Mouse (Mus musculus): ENCODE measurements around the gene Apbb2.
A peak's percentile ranks its signal among the peaks of the same experiment; 100 is the strongest.

The Apbb2 gene

DNA sequence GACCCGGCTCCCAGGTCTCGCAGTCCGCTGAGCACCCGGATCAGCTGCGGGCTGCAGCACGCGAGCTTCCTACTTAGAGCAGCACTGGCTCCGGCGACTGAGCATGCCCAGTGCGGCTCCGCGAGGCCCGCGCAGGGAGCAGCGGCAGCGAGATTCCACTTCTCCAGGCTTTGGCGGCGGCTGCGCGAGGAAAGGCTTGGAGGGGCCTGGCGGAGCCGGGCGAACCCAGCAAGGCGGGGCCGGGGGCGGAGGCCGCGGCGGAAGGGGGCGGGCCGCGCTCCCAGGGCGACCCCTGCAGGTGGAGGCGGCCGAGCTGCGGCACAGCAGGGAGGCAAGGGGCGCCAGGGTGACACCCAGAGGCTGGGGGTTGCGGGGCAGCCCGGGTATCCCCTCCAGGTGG is at the start of gene Apbb2:
TSS of gene Apbb2 (minus strand) at position 188 of the 400 bp plus-strand sequence.
- DNase-seq (ENCODE audit: extremely low read depth, insufficient read length, low spot score) = peak; percentile 97

DNA sequence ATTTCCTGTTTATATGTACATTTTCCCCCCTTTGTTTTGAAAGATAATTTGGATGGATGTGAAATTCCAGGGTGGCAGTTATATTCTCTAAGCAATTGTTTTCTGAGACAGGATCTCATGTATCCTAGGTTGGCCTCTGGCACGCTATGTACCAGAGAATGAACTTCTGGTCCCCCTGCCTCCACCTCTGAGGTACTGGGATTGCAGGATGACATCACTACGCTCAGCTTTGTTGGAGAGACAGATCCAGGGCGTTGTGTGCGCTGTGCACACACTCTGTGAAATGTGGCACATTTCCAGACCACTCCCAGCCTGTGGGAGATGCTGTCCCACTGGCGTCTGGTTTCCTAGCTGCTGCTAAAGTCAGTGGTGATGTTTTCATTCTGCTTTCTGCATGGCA is 35.6 kb upstream of the Apbb2 start:
- DNase-seq (ENCODE audit: extremely low read depth, insufficient read length, low spot score) = no peak

DNA sequence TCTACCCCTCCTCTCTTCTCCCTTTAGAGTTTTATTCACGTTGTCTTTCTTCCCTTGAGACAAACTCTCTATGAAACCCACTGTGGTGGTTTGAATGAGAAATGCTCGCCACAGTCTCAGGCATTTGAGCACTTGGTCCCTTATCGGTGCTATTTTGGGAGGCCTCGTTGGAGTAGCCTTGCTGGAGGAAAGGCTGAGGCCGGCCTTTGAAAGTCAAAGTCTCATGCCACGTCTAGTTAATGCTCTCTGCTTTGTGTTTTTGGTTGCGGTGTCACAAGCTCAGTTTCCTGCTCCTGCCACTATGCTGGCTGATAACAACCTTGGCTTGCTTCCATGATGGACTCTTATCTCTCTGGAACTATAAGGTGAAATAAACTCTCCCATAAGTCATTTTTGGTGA is 28.9 kb upstream of the Apbb2 start:
- DNase-seq (ENCODE audit: extremely low read depth, insufficient read length, low spot score) = no peak

DNA sequence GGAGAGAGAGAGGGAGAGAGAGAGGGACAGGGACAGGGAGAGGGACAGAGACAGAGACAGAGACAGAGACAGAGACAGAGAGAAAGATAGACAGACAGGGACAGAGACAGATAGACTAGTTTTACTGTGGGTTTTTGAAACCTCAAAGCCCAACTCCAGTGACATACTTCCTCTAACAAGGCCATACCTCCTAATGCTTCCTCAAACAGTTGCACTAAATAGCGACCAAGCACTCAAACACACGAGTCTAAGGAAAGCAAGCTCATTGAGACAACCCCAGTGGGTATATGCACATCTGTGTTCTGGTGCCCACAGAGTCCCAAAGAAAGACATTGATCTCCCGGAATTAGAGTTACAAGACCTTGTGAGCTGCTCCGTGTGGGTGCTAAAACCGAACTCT is 24.7 kb upstream of the Apbb2 start:
- DNase-seq (ENCODE audit: extremely low read depth, insufficient read length, low spot score) = no peak

DNA sequence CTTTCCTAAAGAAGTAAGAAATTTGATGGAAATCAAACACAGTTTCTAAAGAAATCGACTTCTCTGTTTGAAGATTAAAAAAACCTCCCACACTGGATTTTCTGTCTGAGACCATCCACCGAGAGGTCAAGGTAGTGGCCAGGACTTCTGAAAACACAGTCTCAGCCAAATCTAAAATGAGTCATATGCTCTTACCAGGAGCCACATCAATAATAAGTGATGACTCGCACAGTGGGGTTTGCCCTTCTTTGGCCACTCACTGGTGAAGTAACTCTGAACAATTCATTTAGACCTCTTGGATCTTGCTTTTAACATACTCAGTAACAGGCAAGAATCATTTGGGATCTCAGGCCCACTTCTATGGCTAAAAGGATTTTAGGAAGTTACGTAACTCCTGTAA is 23.6 kb upstream of the Apbb2 start:
- DNase-seq (ENCODE audit: extremely low read depth, insufficient read length, low spot score) = peak; percentile 19

DNA sequence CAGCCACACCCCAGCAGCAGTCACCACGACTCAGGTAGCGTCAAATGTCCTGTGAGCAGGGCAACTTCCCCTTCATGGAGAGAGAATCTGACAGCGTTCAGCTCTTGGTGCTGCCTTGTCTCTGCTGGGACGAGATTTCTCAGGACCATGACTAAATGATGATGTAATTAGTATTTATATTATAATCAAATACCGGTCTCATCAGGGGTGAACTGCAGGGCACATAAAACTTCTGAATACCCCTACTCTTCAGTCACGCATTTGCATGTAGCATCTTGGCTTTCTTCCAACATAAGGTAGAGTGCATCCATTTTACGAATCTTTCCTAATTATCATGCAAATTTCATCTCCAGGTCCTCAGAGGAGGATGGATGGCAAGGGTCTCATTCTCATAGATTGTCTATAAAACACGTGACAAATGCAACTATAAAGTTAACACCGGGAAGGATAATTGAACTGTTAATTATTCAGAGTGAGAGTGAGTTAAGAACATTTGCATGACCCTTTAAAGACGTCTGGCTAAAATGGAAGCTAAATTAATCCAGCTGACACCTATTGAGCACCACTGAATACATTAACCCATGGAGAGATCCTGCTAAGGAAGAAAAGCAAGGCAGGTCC is 17.0 kb upstream of the Apbb2 start:
- DNase-seq (ENCODE audit: extremely low read depth, insufficient read length, low spot score) = no peak

DNA sequence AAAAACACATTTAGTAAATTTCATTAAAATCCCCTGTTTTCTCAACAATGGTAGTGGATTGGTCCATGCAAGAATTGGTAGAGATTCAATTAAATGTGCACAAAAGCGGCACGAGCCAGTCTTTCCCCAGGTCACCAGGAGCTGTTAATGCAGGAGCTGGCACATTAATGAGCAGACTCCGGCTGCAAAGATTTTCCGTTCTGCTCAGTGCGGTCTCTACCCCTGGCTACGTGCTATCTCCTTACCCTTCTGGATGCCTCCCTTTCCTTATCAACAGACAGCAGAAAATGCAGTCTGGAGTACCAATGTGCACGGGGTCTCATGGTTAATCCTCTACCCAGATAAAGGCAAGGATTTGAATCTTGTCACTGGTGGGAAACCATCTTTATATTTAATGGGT is 9.2 kb upstream of the Apbb2 start:
- DNase-seq (ENCODE audit: extremely low read depth, insufficient read length, low spot score) = no peak

DNA sequence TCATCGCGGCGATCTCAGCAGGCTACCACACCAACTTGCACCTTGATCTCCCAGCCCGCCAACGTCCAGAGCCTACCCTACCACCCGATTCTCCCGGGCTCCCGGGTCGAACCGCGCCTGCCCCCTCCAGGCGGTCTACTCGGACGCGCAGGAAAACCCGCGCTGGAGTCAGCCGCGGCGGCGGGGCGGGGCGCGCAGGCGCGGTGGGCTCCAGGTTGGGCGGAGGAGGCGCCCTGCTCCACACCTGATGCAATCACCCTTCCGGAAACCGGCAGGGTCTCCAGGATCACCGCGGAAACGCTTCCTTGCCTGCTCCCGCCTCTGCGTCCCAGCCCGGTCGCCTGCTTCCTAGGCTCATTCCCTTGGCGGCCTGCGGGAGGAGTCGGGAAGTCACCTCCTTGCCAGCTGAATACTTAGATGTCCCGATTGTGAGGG is 1.6 kb upstream of the Apbb2 start:
- DNase-seq (ENCODE audit: extremely low read depth, insufficient read length, low spot score) = peak; percentile 91

DNA sequence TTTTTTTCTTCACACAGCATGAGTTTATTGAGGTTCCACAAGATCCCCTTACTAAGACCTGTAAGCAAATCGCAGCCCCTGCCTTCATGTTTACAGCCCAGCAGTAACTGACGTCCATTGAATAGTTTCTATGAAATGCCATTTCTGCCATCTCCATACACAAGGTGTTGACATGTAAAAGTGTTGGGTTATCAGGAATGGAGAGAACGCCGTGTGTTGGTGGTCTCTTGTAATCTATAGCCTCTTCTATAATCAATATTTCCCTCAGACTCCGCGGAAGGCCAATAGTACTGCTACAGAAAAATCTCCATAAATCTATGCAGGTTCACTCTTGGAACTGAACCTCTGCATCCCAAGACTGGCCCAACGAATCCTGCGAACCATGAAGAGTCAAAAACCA is 1.1 kb upstream of the Apbb2 start:
- no peak for DNase-seq (ENCODE audit: extremely low read depth, insufficient read length, low spot score)

DNA sequence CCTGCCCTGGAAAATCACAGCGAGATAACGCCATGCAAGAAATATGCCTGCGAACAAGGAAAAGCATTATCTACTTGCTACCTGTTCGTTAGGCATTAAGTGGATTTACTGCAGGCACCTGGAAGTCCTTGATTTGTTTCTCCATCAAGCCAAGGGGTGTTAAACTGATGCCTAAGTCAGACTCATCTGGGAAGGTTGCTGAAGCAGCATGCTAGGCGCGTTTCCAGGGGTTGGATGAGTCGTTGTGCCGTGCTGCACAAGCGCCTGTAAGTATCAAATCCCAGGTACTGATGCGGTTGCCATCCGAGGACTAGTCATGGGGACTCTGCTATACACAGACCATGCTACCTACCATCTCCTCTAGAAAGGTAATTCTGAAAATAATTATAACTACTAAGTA is 611 bp upstream of the Apbb2 start:
- DNase-seq (ENCODE audit: extremely low read depth, insufficient read length, low spot score) = no peak

DNA sequence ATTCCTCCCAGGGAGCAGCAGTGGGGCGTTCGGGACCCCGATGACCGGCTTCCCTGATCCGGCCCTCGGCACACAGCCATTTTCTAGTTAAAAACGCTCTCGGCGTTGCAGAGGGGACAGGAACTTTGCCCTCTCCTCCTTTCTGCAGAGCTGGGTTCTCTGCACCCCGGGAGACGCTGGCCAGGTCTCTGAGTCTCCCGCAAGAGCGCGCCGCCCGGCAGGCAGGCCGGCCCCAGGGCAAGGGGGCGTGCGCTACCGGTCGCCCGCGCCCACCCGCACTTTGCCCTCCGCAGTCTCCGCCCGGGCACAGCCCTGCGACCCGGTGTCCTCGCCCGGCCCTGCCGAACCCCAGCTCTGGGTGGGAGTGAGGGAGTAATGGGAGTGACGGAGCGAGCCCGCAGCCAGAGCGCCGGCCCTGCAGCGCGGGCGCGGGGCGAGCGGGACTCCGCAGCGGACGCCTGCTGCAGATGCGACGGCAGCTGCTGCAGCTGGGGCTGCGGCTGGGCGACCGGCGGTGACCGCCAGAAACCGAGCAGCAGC is 593 bp downstream of the Apbb2 start:
- DNase-seq (ENCODE audit: extremely low read depth, insufficient read length, low spot score) = no peak

DNA sequence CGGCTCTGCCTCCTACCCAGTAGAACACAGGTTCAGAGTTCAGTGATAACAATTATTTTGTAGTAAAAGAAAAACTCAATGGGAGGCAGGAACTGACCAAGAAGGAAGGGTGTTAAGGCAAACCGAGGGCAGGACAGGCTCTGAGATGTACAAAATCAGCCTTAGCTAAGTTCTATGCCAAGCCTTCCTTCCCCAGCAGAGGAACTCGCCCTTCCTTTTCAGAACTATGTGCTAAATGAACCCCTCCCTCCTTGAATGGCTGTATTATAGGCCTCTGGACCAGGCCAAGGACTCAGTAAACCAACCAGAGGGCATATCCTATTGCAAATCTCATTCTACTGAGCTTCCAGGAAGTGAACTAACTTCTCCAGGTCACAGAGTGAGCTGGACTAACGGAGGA is 3.6 kb downstream of the Apbb2 start:
- no peak for DNase-seq (ENCODE audit: extremely low read depth, insufficient read length, low spot score)

DNA sequence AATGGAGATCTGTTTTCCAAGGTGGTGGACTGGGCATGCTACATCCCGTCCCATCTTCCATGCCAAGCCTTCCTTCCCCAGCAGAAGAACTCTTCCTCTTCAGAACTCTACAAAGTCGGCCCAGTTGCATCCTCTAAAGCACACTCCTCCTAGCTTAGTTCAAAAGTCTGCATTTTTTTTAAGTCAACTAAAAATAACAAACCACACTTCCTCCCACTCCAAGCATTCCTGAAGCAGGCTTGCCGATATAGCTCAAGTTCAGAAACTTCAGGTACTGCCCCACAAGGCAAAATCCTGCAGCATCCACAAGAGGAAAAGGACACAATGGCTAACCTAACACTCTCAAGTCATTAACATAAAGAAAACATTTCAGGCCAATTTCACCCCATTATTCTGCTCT is 4.9 kb downstream of the Apbb2 start:
- DNase-seq (ENCODE audit: extremely low read depth, insufficient read length, low spot score) = no peak

DNA sequence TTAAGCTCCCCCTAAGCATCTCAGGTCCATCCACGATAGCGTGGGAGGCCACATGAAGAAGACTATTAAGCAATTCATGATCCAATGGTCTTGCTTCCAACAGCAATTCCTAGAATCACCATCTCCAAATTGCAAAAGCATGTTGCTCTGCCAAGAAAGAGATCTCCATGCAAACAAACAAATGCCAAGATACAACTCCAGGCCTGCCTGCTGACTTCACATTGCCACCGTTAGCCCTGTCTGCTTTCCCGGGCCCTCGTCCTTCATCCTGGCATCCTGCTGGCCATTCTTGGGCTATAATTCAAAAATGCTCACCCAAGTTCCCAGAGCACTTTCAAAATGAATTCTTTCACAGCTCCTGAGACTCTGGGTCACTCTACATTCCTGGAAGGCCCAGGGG is 5.6 kb downstream of the Apbb2 start:
- DNase-seq (ENCODE audit: extremely low read depth, insufficient read length, low spot score) = no peak

DNA sequence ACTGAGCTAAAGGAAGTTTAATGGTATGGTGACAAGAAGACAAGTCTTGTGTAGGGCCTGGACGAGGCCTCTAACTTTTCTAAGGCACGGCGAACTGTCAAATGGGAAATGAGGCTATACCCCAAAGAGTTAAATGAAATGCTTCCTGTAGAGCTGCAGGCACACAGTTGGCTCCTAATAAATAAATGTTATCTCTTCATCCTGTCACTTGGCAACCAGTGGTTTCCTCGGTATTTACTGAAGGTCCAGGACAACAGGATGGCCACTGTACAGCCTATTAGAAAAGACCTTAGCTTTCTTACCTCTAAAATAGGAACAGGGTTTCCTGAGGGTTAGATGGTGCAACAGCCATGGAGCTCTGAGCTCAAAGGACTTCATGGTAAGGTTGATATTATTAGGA is 6.7 kb downstream of the Apbb2 start:
- DNase-seq (ENCODE audit: extremely low read depth, insufficient read length, low spot score) = no peak

DNA sequence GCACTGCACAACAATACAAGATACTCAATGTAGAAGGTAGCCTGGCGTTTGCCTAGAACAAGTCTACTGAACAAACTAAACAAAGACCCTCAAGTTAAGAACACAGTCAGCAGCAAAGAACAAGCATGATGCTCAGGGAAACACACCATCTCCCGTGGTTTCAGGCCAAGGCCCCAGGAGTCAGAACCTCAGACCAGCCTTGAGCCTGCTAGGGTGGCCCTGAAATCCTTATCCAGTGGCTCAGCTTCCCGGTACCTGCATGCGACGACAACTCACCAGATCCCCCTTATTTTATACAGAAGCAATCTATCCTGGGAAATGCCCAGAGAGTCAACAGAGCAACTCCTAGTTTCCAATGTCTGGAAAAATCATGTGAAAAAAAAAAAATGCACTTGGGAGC is 7.2 kb downstream of the Apbb2 start:
- no peak for DNase-seq (ENCODE audit: extremely low read depth, insufficient read length, low spot score)

DNA sequence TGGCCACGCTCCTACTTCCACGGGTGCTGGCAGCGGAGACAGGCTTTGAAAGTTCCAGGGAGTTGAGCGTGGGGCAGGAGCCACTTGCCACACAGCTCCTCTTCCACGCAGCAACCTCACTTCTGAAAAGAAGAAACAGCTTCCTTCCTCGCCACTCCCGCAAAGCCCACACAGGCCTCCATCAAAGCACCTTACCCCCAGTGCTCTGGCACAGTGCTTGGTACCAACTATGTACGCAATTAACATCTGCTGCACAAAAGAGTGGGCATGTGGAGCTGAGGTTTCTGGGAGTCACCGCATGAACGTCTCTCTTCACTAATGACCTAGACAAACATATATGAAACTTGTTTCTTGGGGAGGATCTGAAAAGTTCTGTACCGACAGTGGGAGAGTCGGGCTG is 8.3 kb downstream of the Apbb2 start:
- DNase-seq (ENCODE audit: extremely low read depth, insufficient read length, low spot score) = no peak

DNA sequence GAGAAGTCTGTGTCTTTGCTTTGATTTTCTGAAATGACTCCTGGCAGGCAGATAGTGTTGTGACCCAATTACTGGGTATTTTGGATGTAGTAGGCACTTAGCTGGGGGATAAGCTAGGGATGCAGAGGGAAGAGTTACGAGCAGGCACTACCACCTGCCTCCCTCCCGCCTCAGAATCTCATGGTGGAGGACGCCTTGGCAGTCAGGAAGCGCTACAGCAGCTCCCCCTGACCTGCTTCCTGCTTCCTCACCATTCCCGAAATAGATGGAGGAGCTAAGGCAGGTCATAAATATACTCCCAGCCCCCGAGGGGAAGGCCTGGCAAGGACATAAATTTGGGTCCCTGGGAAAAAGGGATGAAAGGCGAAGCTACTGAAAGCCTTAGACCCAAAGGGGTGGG is 9.3 kb downstream of the Apbb2 start:
- no peak for DNase-seq (ENCODE audit: extremely low read depth, insufficient read length, low spot score)

DNA sequence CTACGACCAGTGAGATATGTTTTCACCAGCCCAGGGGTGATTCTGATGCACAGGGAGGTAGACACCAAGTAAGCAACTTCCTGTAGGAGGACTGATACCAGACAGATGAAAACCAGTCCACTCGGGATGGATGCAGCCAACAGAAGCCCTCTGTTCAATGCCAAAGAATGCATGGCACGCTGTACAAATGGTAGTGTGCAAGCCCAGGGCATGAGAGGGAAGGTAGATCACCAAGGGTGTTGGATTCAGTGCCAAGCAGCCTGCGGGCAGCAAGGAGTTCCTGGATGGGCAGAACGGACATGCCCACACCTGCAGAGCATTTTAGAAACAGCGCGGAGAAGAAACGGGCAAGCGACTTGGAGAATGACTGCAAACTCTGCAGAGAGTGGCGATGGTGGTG is 10.8 kb downstream of the Apbb2 start:
- no peak for DNase-seq (ENCODE audit: extremely low read depth, insufficient read length, low spot score)

DNA sequence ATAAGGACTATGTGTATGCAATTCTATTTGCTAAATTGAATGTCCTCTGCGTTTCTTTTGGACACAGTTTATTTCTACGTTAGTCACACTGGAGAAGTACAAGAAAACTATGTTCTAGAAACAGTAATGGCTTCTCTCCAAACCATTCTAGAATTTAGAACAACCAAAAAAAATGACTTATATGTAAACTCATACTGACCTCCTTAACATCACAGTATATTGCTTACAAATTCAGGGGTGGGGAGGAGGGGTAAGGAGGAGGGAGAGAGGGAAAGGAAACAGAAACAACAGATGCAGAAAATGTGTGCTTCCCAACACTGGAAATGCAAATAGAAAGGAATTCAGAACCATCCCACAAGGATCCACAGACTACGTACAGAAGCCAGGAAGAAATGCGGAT is 11.4 kb downstream of the Apbb2 start:
- DNase-seq (ENCODE audit: extremely low read depth, insufficient read length, low spot score) = no peak

DNA sequence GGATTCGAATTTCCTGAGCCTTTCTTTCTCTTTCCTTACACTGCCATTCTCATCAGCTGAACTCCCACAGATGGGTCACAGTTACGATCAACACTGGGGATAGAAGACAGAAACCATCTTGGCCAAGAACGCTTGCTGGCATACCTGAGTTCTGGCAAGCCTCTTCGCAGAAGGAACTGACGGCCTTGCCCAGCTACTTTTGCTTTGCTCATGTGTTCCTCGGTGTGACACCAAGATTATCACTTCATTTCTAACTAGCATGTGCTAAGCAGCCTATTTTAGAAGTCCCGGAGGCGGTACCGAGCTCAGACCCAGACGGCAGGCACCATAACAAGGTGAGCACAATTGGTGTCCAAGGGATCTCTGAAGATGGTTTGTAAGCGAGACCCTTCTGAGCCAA is 12.9 kb downstream of the Apbb2 start:
- no peak for DNase-seq (ENCODE audit: extremely low read depth, insufficient read length, low spot score)

DNA sequence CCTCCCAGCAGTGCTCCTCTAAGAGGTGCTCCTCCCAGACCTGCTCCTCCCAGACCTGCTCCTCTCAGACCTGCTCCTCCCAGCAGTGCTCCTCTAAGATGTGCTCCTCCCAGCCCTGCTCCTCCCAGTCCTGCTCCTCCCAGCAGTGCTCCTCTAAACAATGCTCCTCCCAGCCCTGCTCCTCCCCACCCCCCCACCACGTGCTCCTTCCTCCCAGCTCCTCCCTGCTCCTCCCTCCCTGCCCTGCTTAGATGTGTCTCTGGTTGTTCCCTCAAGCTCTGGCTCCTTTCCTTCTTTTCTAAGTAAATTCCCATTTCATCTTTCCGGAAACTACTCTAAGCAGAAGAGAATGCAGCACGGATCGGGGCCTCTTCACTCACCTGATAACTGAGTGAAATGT is 14.2 kb downstream of the Apbb2 start:
- no peak for DNase-seq (ENCODE audit: extremely low read depth, insufficient read length, low spot score)

DNA sequence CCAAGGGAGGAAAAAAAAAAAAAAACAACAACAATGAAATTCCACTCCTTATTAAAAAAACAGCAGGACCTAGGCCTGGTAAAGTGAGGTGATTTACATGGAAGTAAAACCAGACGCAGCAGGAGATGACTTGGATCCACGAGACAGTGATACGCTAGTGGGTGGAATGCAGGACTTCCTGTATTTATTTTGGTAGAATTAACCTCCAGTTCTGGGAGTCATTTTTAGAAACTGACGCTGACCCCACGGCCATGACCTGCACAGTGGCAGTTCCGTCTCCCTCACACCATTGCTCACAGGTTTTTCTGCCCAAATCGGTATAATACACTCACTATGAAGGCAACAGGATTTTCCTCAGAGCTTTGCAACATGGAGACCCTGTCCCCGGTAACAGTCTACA is 14.8 kb downstream of the Apbb2 start:
- no peak for DNase-seq (ENCODE audit: extremely low read depth, insufficient read length, low spot score)
